Mouse (Mus musculus) mouse trophoblast stem cell (cell line): ENCODE results near the gene Krtdap.
"Not testable (repeated sequence)": the region's sequence is repeated elsewhere in the genome, so short reads cannot be mapped to it uniquely, and the experiment has no call there.

Experiments used
- in situ Hi-C, 2 experiments: fragments of 300-500 bp; cut with MseI, MboI; formaldehyde crosslinking; loops; 2 replicates in 1 of 2; 3 replicates in 1 of 2; pipeline ENCODE4 v1.15.1; 2025

The Krtdap gene

GRCm38 (mm10) chr7:30785721-30786546 lies 1.8 kb upstream of the Krtdap start:
- in situ Hi-C loops, result no loop called here

GRCm38 (mm10) chr7:30790141-30790540 lies 2.4 kb downstream of the Krtdap start:
- in situ Hi-C loops, result no loop called here

- in situ Hi-C loops, result no loop called here
Observed at GRCm38 (mm10) chr7:30791921-30792320, 4.2 kb downstream of the Krtdap start.

DNA sequence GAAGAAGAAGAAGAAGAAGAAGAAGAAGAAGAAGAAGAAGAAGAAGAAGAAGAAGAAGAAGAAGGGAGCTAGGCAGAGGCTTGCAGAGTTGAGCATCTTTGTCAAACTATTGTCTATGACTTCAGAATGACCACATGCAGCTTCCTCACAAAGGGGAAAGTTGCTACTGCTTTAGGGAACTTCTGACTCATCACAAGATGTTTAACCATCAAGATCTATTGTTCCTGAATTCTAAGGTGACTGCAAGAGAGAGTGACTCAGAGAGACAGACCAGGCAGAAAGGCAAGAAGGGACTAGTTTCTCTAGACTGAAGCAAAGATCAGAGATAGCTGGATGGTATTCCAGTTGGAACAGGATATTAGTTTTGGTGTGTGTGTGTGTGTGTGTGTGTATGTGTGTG lies 7.2 kb downstream of the Krtdap start:
- in situ Hi-C loops, result no loop called here

DNA sequence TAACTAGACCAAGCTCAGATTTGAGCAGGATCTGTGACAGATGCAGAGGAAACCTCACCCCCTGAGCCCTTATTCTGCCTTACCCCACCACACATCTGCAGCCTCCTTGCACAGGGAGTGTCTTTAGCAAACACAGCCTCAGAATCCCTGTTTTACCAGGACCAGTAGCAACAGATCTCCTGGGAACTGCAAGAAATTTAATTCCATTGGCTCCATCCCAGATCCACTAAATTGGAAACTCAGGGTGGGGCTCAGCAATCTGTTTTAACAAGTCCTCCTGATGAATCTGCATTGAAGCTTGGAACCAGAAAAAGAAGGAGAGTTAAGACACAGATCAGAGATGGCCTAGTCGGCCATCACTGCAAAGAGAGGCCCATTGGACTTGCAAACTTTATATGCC lies 9.1 kb downstream of the Krtdap start:
- in situ Hi-C loops, result no loop called here

DNA sequence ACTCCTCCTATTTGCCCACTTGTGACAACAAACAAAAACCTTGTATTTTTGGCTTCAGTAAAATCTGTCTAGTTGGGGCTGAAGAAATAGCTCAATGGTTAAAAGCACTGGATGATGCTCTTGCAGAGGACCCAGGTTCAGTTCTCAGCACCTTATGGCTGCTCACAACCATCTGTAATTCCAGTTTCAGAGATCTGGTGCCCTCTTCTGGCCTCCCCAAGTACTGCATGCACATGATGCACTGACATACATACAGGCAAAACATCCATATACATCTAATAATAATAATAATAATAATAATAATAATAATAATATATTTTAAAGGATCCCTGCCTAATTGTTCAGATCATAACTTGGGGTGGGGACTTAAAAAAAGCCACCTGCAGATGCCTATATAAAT lies 13.0 kb downstream of the Krtdap start:
- in situ Hi-C loops, result loop anchor here in 1 of 2 experiments (5.0 kb wide), 1 partner anchor 62 kb away; the partner anchor contains the start of gene Ffar1

DNA sequence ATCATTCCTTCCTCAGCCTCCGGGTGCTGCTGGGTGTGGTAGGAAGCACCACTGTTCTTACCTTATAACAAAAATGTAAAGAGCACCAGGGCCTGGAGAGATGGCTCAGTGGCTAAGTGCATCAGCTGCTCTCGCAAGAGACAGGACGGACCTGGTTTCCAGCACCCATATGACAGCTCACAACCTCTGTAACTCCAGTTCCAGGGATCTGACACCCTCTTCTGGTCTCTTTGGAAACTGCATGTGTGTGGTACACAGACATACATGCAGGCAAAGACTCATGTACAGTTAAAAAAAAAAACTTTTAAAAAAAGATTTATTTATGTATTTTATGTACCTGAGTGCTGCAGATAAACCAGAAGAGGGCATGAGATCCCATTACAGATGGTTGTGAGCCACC lies 15.6 kb downstream of the Krtdap start:
- in situ Hi-C loops, result loop anchor here in 1 of 2 experiments (5.0 kb wide), 1 partner anchor 59 kb away; the partner anchor contains the start of gene Ffar1

- in situ Hi-C loops, result loop anchor here in 1 of 2 experiments (5.0 kb wide), 1 partner anchor 58 kb away; the partner anchor contains the start of gene Ffar1
Observed at GRCm38 (mm10) chr7:30804026-30804715, 16.5 kb downstream of the Krtdap start.

DNA sequence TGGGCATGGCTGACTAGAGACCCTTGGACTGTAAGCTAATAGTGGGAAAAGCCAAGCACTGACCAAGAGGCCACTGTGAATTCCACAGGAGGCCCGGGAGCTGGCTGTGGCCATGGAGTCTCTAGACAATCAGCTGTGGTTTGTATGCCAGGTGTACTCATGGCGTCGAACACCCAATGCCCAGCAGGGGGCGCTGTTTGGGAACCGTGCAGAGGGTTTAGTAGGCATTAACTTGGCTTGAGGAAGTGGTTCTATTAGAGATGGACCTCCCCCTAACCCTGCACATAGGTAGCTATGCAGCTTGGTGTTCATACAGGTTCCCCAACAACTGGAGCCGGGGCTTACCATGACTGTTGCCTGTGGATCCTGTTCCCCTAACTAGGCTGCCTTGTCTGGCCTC lies 18.2 kb downstream of the Krtdap start:
- in situ Hi-C loops, result no loop called here

GRCm38 (mm10) chr7:30810319-30810718 lies 22.6 kb downstream of the Krtdap start:
- in situ Hi-C loops, result loop anchor here in 1 of 2 experiments (5.0 kb wide), 1 partner anchor 47 kb away; the partner anchor contains the start of gene Ffar3

- in situ Hi-C loops, result loop anchor here in 1 of 2 experiments (5.0 kb wide), 1 partner anchor 45 kb away; the partner anchor contains the start of gene Ffar3
Observed at GRCm38 (mm10) chr7:30811757-30812290, 24.1 kb downstream of the Krtdap start.

- in situ Hi-C loops, result loop anchor here in 1 of 2 experiments (5.0 kb wide), 1 partner anchor 45 kb away; the partner anchor contains the start of gene Ffar3
Observed at GRCm38 (mm10) chr7:30812291-30812807, 24.7 kb downstream of the Krtdap start.

DNA sequence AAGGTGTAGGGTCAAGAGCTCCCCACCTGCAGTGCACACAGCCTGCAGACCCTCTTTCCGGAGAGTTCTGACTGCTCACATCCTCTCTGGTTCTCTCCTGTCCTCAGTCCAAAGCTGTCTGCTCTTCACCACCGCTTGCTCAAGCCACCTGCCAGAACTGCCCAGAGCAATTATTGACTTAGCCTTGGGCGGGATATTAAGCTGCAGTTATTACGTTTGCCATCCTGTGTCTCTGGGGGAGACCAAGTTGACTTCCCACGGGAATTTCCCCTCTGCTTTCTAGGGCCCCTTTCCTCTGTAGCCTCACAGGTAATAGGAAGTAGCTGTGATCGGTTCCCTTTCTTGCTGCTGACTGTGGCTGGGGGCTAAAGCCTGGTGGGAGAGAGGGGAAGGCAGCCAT lies 32.4 kb downstream of the Krtdap start:
- in situ Hi-C loops, result no loop called here

- in situ Hi-C loops, result no loop called here
Observed at GRCm38 (mm10) chr7:30820854-30821445, 33.3 kb downstream of the Krtdap start.

GRCm38 (mm10) chr7:30821532-30821931 lies 33.8 kb downstream of the Krtdap start:
- in situ Hi-C loops, result no loop called here

DNA sequence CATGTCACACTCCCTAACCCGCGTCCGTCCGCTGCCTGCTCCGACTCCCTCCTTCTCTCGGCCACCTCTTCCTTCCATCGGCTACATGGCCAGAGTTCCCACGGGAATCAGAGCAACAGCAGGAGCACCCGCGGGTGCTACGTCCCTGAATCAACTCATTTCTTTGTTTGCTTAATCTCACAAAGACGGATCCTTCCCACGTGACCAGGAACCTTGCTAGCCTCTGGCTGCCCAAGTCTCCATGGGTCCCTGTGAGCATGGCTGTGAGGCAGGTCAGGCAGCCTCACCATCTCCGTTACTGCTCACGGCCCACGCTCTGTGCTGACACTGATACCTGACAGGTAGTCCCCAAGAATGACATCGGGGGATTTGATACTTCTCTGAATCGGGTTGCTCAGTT lies 36.0 kb downstream of the Krtdap start, which contains the start of gene Ffar2:
Gene Ffar2 (minus strand): TSS at position 101 of the 400 bp plus-strand sequence.
- in situ Hi-C loops, result no loop called here

DNA sequence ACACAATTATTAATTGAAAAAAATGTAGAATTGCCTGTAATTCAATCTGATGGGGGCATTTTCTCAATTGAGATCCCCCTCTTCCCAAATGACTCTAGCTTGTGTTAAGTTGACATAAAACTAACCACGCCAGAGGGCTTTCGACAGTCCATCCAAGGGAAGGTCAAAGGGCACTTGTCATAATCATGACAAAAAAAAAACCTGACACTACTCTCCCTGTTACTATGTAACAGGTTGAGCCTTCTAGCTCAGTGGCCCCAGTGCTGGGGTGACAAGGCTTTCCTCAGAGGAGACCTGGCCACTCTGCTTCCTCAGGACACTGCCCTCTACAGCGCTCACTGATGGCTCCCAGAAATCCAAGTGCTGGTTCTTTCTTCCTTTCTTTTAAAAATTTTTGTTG lies 36.6 kb downstream of the Krtdap start:
- in situ Hi-C loops, result no loop called here

- in situ Hi-C loops, result no loop called here
Observed at GRCm38 (mm10) chr7:30826660-30827059, 39.0 kb downstream of the Krtdap start.

GRCm38 (mm10) chr7:30828871-30829270 lies 41.2 kb downstream of the Krtdap start:
- in situ Hi-C loops, result not testable (repeated sequence)

GRCm38 (mm10) chr7:30829428-30829827 lies 41.7 kb downstream of the Krtdap start:
- in situ Hi-C loops, result no loop called here

DNA sequence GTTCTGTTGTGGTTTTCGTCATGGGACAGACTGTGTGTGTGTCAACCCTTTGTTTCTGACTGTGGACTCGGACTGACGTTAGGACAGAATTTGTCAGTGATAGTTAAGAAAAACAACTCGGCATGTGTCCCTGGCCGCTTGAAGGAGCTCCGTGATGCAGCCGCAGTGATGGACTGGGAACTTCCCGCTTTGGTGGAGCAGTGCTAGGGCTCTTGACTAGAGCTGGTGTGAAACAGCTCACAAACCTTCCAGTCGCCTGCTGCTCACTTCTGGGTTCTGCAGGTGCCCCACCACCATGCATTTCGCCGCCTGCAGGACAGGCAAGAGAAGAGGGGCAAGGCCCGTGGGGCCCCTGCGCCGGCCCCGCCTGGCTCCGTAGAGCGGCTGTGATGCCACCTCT lies 44.6 kb downstream of the Krtdap start:
- in situ Hi-C loops, result no loop called here
